Mouse (Mus musculus) ovary, adult 18-20 months (tissue): ENCODE measurements at regions not wholly inside any gene's neighbourhood (a gene's known extent, or its start where the extent isn't known, plus 50 kb on each side); places are given as distances from the start of the nearest gene placed in this dataset.

Source experiments
- DNase-seq: peaks from one replicate; pipeline ENCODE4 v3.0.0; 2022; ENCODE audit warnings: low spot score, mixed read lengths

DNA sequence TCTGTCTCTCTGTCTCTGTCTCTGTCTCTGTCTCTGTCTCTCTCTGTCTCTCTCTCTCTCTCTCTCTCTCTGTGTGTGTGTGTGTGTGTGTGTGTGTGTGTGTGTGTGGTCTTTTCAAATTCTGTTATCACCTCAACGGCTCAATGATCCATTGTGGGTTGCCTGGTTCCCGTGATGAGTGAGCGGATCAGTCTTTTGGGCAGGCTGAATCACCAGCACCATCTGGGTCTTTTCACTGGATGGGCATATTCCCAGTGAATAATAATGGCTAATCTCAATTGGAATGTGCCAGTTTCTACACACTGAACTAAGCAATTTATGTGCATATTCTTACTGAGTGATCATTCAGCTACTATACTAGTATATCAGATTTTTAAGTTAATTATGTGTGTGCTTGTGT lies 216.4 kb downstream of the Lmx1a start:
- no peak for DNase-seq

DNA sequence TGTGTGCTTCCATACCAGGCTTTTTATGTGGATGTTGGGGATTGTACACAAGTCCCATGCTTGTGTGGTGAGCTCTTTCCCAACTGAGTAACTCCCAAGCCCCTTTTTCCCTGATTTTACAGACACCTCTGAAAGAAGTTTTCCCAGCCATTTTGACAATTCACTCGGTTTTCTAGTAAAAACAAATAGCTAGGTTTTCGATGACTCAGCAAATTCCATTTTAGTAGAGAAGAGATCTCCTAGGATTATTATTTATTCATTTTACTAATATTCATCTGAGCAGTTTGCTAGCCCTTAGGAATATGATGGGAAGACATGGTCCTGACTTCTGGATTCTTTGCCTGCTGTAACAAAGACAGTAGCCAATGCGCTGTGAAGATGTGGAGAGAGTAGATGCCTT lies 223.0 kb downstream of the Lmx1a start:
- no peak for DNase-seq

GRCm38 (mm10) chr1:167914982-167915561 lies 226.0 kb downstream of the Lmx1a start:
- DNase-seq = peak; percentile 33

DNA sequence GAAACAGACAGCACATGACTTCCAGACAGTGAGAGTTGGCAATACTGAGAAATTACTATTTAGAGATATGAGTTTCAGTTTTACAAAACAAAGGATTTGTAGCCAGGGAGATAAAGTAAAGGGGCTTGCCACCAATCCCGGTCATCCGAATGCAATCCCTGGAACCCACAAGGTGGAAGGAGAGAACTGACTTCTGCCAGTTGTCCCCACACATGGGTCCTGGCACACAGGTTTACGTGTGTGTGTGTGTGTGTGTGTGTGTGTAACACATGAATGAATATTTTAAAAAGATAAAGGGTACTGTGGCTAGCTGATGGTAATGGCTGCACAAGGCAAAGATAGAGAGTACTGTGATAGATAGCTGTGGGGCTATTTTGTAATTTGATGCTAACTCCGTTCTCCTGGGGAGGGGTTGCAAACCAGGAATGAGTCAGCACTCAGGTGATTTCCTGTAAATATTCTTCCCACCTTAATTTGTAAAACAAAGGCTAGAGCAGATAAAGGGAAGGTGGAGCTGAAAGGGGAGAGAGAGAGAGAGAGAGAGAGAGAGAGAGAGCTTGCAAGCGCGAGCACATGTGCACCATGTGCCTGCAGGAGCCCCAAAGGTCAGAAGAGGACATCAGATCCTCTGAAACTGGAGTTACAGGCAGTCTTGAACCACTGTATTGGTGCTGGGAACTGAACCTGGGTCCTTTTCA lies 226.7 kb downstream of the Lmx1a start:
- DNase-seq = no peak

GRCm38 (mm10) chr1:167922917-167923316 lies 233.9 kb downstream of the Lmx1a start:
- no peak for DNase-seq

GRCm38 (mm10) chr1:167928060-167928467 lies 239.0 kb downstream of the Lmx1a start:
- no peak for DNase-seq

GRCm38 (mm10) chr1:167929729-167930341 lies 240.8 kb downstream of the Lmx1a start:
- no peak for DNase-seq

DNA sequence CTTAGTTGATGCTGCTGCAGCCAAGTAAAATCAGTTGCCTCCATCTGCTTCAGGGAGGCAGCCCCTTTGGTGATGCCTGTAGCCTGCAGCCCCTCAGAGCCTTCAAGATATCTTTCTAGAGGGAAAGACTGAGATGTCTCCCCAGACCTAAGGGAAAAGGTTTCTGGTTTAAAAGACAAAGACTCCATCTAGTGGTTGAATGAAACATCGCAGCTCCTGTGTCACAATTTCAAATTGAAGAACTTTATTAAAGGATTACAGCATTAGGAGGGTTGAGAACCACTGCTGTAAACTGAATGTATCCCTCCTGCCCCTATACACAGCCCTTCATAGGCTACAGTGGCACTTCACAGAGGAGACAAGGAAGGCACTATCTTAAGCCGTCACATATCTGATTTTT lies 243.1 kb downstream of the Lmx1a start:
- DNase-seq = no peak

GRCm38 (mm10) chr1:167936726-167937125 lies 247.7 kb downstream of the Lmx1a start:
- no peak for DNase-seq

GRCm38 (mm10) chr1:167938176-167938575 lies 249.1 kb downstream of the Lmx1a start:
- no peak for DNase-seq

DNA sequence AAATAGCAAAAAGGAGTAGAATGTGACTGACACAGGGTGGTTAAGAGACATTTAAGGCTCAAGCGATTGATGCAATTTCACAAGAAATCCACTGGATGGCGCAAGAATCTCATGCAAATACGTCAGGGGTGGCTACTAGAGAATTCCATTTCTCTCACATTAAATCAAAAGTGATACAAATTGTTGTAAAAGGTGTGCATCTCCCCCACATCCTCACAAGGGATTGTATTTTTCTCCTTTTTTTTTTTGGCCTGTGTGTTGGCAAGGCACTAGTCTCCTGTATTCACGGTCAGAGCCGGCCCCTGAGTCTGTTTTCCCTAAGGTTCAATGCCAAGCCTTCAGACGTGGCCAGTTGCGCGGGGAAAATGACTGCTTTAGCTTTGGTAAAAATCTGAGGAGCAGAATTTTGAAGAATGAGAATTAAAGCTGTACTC lies 253.0 kb downstream of the Lmx1a start:
- no peak for DNase-seq

DNA sequence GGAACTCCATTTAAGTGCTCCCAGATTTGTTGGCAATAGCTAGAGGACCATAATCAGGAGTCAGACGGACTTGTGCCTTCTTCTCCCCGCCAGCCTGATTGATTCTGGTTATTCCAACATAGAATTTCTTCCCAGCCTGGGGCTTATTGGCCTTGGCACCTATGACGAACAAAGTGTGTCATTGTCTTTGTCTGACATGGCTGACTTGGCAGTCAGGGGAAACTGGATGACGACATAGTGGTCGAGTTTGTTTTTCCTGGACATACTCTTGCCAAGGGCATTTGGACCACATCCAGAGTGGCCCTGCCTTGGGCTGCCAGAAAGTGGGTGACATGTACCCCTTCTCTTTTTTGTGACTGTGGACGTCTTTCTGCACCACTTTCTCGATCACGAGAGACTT lies 254.1 kb downstream of the Lmx1a start:
- no peak for DNase-seq

DNA sequence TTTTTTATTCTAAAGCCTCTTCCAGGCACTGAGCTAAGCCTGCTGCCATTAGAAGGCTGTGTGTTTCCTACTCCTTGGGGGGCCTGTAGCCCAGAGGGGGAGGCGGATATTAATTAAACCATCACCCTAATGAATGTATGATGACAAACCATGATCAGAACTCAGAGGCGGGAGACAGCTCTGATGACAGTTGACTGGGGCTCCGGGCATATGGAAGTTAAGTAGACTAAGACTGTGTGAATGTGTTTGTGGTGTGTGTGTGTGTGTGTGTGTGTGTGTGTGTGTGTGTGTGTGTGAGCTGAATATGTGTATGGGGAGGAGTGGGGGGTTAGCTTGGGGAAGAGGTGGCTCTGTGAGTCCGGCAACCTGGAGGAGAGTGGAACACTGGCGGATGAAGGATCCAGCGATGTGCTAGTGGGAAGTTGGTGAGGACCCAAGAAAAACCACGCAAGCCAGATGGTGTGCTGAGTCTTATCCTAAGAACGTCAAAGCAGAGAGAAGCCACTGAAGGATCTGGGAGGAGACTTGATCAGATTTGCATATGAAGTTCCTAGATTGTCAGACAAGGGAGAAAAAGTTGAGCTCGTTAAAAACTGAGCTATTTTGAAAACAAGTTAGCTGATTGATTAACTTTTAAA lies 256.7 kb downstream of the Lmx1a start:
- no peak for DNase-seq

GRCm38 (mm10) chr1:167947866-167948265 lies 258.8 kb downstream of the Lmx1a start:
- DNase-seq = no peak

DNA sequence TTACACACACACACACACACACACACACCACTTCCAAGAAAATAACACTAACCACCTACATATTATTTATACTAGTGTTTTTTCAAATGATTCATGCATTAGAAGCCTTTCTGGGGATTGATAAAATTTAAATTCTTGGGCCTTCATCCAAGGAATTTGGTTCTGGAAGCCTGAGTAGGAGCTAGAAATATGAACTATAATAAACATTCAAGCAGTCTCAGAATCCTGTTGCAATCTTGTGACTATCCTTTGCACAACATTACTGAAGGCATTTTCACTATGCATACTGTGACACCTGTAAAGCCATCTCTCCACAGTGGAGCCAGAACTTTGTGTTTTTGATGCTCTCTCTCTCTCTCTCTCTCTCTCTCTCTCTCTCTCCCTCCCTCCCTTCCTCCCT lies 262.7 kb downstream of the Lmx1a start:
- no peak for DNase-seq

DNA sequence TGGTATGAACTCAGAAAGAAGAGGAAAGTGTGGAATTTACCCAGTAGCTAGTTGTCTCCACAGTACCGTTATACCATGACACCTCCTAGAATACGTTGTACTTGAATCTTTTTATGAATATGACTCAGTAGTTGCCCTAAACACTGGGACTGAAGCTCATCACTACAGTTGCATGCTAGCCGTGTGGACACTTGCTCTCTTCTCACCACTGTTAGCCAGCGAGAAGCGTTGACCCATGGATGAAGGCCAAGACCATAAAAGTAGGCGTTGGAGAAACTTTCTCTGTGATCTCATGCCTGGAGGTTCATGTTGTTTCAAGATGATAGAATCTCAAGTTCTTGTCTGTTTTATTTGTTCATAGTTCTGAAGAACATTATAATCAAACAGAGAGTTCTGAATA lies 269.5 kb downstream of the Lmx1a start:
- DNase-seq = no peak

DNA sequence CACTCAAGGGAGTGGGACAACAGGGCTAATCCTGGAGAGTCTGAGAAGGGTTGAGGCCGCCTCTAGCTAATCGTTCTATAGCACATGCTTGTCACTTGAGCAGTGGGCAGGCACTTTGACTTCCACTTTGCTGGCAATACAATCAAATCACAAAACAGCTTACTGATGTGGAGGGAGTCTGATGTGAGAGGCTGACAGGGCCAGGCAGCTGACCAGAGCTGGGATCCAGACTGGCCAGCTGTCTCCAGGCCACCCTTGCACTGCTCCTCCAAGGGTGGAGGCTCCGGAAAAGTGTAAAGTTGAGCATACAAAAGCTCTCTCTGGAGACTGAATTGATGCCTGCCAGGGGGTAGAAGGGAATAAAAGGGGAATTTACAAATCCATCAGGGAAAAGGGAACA lies 280.5 kb downstream of the Lmx1a start:
- no peak for DNase-seq

- no peak for DNase-seq
These were observed 280.9 kb downstream of the Lmx1a start for GRCm38 (mm10) chr1:167969985-167970384.

GRCm38 (mm10) chr1:167976708-167977107 lies 287.7 kb downstream of the Lmx1a start:
- DNase-seq = no peak

DNA sequence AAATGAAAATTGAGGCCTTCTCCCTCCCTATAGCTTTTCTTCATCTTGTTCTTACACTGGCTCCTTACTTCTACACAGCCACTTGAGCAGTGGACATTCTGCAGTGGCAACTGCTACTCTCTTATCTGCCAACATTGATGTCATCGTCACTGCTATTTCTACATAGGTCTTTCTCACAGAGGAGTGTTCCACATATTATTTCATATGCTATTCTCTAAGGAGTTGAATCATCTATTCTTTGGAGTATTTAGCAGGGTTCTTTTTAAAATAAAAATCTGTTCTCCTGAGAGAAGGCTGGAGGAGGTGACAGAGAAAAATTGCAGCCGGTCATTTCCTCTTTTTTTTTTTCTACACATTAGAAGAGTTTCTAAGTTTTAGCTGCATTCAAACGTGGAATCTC lies 290.1 kb downstream of the Lmx1a start:
- DNase-seq = no peak

DNA sequence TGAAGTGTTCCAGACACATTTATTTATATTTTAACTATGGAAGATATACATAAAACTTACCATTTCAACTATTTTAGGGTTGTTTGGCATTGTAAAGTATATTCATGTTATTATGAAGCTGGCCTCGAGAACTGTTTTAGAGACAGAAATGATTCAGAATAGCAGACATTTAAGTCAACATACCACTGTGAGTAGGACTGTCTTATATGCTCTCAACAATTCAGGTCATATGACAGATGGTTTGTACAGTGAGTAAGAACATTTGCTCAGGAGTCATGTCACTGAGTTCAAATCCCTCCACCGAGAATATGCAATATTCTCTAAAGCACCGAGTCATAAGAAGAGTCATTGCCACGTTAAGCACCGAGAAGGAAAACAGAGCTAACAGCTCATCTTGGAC lies 290.6 kb downstream of the Lmx1a start:
- DNase-seq = no peak

- DNase-seq = no peak
These were observed 292.3 kb downstream of the Lmx1a start for GRCm38 (mm10) chr1:167981292-167981691.

- DNase-seq = no peak
These were observed 318.4 kb downstream of the Lmx1a start for GRCm38 (mm10) chr1:168007456-168007855.
